Mouse (Mus musculus) brain, embryonic 14.5 days (tissue): ENCODE measurements at regions not wholly inside any gene's neighbourhood (a gene's known extent, or its start where the extent isn't known, plus 50 kb on each side); places are given as distances from the start of the nearest gene placed in this dataset.

ENCODE experiments used
- DNase-seq: peaks from one replicate; pipeline ENCODE4 v3.0.0-alpha.2; 2011; ENCODE audit warnings: low read depth
- CTCF ChIP-seq: fragments of 200-500 bp; IDR thresholded peaks from 2 replicates; pipeline ENCODE4 v1.5.1; 2012; ENCODE audit warnings: inconsistent platforms, mild to moderate bottlenecking, moderate library complexity, borderline replicate concordance; ENCODE audit not compliant: insufficient read depth, insufficient read length; ENCODE audit errors: extremely low read depth
- POLR2A ChIP-seq: fragments of 200-500 bp; IDR thresholded peaks from 2 replicates; pipeline ENCODE4 v1.6.1; 2012; ENCODE audit warnings: mild to moderate bottlenecking, inconsistent platforms, borderline replicate concordance; ENCODE audit not compliant: poor library complexity, insufficient read depth, insufficient read length, severe bottlenecking; ENCODE audit errors: extremely low read depth

DNA sequence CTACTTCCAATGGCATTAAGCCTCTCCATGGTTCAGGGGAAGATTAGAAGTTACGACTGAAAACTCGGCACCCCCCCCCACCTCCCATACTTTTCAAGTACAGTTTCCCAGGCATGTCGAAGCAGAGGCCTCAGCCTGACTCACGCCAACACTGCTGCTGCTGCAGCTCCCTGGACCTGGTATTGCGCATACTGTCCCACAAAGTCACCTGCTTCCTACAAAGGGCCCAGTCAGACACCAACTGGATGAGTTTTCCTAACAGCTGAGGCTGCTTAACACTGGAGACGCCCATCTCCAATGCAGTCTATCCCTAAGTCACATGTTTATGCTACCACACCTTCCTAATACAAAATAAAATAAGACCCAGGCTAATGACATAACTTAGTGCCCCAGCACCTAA, 207.4 kb downstream of the Gpam start:
- DNase-seq, result no peak
- TF ChIP-seq CTCF (no peak), POLR2A (no peak)

DNA sequence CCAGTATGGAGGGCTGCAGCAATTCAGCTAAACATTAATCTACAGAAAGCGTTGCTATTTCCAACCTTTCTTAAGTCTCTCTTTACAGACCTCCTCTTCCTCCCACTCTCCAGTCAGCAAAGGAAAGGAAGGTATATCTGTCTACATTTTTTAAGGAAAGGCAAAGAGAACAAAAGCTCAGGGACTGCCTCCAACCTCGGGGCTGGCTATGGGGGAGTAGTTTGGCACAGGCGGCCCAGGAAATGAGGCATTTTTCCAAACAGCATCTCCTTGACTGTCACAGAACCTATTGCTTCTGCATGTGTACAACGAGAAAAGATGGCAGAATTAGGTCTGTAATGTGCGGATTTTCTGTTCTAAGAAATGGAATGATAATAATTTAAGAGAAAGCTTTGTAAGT, 233.4 kb downstream of the Gpam start:
- no peak for TF ChIP-seq CTCF
- no peak for TF ChIP-seq POLR2A
- no peak for DNase-seq

DNA sequence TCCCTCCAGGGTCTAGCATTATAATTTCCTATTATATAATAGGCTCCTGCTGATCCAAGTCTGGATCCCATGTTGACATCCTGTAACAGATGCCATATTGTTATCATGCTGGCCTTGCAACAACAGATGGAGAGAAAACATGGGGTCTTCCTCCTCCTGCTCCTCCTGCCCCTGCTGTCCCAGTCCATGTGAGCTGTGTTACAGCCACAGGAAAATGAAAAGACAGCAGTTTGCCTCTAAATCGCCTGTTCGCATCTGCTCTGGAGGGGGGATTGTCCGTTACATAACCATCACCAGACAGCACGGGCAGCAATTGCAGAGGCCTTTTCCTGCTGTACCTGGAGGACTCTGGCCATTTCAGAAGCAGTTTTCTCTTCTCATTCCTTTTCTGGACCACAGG, 260.0 kb downstream of the Gpam start:
- no peak for TF ChIP-seq POLR2A
- TF ChIP-seq CTCF, result no peak
- peak; percentile 5 for DNase-seq

DNA sequence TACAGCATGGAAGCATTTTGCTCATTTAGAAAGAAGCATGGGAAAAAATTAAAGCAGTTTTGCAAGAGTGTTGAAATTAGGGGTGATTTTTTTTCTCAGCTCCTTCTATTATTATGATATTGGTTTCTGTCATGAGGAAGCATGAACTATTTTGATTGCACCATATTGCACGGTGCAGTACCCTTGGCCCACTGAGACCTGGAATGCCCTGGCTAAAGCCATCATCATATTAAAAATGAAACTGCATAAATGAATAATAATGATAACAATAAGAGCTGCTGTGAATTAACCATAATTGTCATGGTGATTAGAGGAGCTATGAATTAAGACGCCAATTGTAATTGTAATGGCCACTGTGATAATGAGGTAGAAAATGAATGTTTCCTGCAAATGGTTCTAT, 271.8 kb downstream of the Gpam start:
- TF ChIP-seq CTCF (no peak), POLR2A (no peak)
- DNase-seq, result peak; percentile 35

DNA sequence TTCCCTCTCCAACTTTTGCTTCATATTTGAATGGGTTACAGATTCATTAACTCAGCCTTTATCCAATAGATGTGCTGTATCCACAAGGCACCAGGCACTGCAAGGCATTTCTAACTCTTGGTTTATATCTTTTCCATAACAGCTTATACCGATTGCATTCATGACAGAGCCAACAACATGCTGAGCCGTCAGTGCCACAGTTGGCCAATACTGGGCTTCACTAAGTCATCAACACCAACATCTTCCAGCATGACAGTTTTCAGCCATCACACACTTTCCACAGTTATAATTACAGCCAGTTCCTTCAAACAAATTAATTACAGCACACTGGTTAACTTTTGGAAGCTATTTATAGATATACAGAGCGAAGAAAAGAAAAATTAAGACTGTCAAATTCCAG, 288.8 kb downstream of the Gpam start:
- TF ChIP-seq CTCF (no peak), POLR2A (no peak)

DNA sequence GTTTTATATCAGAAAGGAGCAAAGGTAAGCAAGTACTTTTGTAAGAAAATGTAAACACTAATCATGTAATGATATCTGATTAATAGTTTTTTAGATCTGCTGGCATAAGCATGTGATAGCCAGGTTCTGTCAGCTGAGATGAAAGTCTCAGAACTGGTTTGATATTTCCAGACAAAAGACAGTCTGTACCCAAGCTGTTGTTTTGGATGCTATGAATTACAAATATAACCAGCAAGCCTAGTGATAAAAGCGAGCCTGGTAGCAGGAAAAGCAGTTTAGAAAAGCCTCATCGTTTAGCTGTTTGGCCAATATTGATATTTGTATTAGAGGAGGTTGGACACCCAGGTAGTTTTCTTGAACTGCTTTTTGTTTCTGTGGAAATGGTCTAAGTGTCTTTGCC, 290.6 kb downstream of the Gpam start:
- TF ChIP-seq CTCF, result no peak
- no peak for TF ChIP-seq POLR2A
- no peak for DNase-seq

More for the DNA sequence above, 288.8 kb downstream of the Gpam start:
- peak; percentile 32 for DNase-seq

DNA sequence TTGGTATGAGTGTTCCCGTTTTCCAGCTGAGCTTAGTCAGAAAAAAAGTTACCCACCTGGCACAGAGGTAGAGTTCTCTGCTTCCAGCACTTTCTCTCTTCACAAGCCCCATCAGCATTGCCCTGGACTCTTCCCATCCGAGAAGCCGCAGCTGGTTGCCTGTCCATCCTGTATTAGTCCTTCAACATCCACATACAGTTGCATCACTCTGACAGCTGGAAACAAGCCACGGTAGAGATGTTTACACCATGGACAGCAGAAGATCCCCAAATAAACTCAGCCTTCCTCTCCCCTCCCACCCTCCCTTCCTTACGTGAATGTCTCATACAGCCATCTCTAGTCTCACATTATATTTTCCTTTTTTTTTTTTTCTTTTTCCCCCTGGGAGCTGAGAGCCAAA, 304.9 kb downstream of the Gpam start:
- DNase-seq, result no peak
- TF ChIP-seq POLR2A, result no peak
- no peak for TF ChIP-seq CTCF

DNA sequence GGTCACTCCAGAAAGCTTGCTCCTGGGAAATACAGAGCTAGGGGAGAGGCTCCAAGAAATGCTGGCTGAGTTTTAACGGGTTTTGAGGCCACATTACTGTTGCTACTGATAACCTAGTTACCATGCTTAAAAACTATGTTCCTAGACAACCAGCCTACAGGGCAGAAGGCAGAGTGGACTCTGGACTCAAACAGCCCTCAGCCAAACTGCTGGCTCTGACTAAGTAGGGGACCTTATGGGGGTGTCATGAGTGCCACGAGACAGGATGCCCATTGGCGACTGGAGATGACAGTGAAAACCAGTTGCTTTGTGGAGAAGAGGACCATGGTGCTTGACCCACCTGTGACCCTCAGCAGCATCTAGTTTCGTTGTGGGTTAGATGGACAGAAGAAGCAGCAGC, 306.5 kb downstream of the Gpam start:
- no peak for DNase-seq
- TF ChIP-seq CTCF (no peak), POLR2A (no peak)

DNA sequence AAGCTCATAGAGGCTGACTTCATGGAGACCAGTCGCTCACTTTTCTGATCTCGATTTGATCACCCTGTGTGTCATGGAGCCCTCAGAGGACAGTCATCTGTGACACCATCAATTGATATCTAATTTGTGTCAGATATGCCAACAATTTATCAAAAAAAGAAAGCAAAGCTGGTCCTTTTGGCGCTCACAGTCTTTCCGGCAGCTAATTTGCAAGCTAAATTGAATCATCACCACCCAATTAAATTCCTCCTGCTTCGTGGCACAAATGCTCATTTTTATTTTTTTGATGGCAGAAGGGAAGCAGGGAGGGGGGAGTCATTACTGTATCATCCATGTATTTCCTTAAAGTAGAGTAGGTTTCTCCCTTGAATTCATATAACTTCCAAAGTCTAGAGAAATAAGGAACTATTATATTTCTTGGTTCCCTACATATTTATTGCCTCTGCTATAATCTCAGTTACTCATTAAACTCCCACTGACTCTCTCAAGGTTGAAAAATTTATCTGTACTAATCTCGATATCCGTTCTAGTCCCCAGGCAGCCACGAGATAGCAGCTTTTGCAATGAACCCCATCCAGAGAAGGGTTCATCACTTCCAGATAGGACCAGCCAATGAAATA, 325.8 kb downstream of the Gpam start:
- no peak for TF ChIP-seq POLR2A
- TF ChIP-seq CTCF, result no peak
- DNase-seq, result peak; percentile 70

DNA sequence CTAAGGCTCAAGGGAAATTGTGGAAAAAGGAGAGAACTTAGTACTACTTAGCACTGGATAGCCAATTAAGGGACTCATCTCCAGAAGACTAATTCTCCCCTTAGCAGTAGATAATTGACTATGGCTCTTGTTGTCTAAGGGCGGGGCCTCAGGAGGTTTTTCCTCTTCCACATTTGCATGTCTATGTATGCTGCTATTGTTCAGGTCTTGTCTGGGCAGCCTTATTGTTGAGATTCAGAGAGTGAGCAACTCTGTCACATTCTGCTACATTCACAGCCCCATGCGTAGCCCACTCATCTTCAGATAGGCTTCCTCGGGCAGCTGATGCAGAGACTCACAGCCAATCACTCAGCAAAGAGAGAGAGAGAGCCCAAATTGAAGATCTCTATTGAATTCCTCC, 339.9 kb downstream of the Gpam start:
- peak; percentile 13 for DNase-seq
- no peak for TF ChIP-seq POLR2A
- no peak for TF ChIP-seq CTCF

DNA sequence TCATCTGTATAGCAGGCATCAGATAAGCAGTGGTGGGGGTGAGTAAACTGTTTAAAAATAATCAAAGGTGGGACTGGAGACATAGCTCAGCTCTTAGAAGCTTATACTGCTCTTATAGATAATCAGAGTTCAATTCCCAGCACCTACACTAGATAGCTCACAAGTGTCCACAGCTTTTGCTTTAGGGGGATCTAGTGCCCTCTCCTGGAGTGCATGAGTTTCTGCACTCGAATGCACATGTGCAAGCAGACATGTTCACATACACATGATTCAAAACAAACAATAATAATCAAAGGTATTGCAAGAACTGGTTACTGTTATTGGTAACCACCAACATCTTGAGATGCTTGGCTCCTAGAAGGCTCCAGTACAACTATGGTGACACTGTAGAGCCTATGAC, 343.3 kb downstream of the Gpam start:
- peak; percentile 15; the same call in 1 of the 2 replicates for TF ChIP-seq CTCF
- TF ChIP-seq POLR2A, result no peak
- no peak for DNase-seq

DNA sequence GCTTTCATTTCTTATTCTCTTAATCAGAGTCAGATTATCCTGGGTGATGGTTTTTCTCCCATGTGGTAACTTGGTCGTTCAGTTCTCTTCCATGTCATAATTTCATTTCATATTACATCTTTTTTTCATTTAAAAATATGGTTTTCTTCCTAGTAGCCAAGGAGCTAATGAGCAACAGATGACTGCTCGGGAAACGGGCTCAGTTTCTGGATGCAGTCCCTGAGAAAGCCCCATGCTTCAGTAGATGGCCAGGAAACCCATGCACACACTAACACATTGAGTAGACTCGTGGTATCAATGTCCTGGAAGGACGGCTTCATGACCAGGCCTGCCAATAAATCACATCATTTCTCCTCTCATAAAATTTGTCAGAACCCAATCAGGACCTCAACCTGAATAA, 369.3 kb downstream of the Gpam start:
- DNase-seq, result no peak

DNA sequence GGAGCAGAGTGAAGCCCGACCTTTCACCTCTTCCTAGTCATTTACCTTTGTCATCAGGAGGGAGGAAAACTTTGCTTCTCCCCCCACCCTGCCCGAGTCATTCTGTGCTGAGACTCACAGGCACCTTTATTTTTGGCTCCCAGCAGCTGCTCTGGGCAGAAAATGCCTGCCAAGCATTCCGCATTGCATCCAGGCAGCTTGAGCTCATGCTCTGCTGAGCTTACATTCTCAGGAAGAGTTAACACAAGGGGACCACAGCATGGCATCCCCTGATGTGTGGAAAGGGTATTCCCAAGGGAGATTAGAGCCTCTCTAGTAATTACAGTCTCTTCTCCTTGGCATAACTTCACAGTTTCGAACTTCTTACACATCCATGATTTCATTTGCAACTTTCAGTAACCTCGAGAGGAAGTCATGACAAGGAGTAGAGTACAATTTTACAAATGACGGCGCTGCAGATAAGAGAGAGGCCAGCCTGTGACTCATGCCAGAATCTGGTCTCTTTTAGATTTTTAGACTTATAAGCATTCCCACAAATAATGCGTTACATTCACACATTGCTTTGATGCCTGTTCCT, 370.3 kb downstream of the Gpam start:
- DNase-seq, result peak; percentile 56
- TF ChIP-seq POLR2A, result no peak
- TF ChIP-seq CTCF, result no peak

More for the DNA sequence above, 369.3 kb downstream of the Gpam start:
- TF ChIP-seq POLR2A (no peak), CTCF (no peak)

DNA sequence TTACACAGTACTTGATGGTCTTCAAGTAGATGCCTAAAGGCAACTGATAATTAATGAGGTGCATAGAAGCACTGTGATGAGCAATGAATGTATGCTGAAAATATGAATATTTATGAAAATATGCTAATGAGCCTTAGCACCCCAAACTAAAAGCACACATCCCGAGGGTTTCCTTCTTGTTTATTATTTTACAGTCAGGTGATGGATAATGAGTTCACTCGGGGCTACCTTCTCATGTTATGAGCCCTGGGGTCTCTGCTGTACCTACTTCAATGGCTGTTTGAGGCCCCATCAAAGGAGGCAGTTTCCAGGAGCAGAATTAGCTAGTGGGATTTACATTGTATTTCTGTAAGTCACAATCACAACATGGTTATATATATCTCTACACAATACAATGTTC, 371.6 kb downstream of the Gpam start:
- peak; percentile 54 for DNase-seq
- TF ChIP-seq CTCF (no peak), POLR2A (no peak)
